Mouse (Mus musculus) liver, adult 2 months (tissue): ENCODE measurements at regions not wholly inside any gene's neighbourhood (a gene's known extent, or its start where the extent isn't known, plus 50 kb on each side); places are given as distances from the start of the nearest gene placed in this dataset.

ENCODE experiments used
- CTCF ChIP-seq: fragments of 200-500 bp; IDR thresholded peaks from 2 replicates; pipeline ENCODE4 v1.5.1; 2011; ENCODE audit warnings: low read depth, low read length, control low read depth
- POLR2A ChIP-seq: fragments of 200-500 bp; IDR thresholded peaks from 2 replicates; pipeline ENCODE4 v1.6.1; 2011; ENCODE audit warnings: low read length, control low read depth; ENCODE audit not compliant: insufficient read depth; ENCODE audit errors: extremely low read depth

GRCm38 (mm10) chr5:118334054-118334453 lies 89.0 kb downstream of the 2410131K14Rik start:
- TF ChIP-seq POLR2A = no peak
- TF ChIP-seq CTCF = no peak
